Mouse (Mus musculus) liver, embryonic 13.5 days (tissue): ENCODE results near the gene Dsp. TPM values are rescaled to one million over a fixed set of nuclear protein-coding genes. Genes with fewer than 3 reads are reported as not detected.

ENCODE experiments used
- ATAC-seq: fragments of 200-750 bp; cut with Nextera tagmentation; 2 replicates; pipeline ENCODE4 v1.8.0; 2017; ENCODE audit warnings: low read depth, mild to moderate bottlenecking, moderate number of reproducible peaks, moderate library complexity
- DNase-seq: peaks from one replicate; pipeline ENCODE4 v3.0.0; 2022
- H3K27ac ChIP-seq: fragments of 300-500 bp; sonication (generic); 2 replicates; pipeline ENCODE4 v1.5.1; 2015; ENCODE audit warnings: moderate library complexity, mild to moderate bottlenecking, inconsistent platforms
- H3K27me3 ChIP-seq: fragments of 300-500 bp; sonication (generic); 2 replicates; pipeline ENCODE4 v1.6.1; 2015; ENCODE audit warnings: mild to moderate bottlenecking, inconsistent platforms
- H3K36me3 ChIP-seq: fragments of 300-500 bp; sonication (generic); 2 replicates; pipeline ENCODE4 v1.6.1; 2015; ENCODE audit warnings: mild to moderate bottlenecking, inconsistent platforms
- H3K4me1 ChIP-seq: fragments of 300-500 bp; sonication (generic); replicated peaks from 2 replicates; pipeline ENCODE4 v1.6.1; 2015; ENCODE audit warnings: inconsistent platforms
- H3K4me2 ChIP-seq: fragments of 300-500 bp; sonication (generic); 2 replicates; pipeline ENCODE4 v1.6.1; 2015; ENCODE audit warnings: inconsistent platforms, mild to moderate bottlenecking, moderate library complexity
- H3K4me3 ChIP-seq: fragments of 300-500 bp; sonication (generic); replicated peaks from 2 replicates; pipeline ENCODE4 v1.5.1; 2015; ENCODE audit warnings: mild to moderate bottlenecking, inconsistent platforms
- H3K9ac ChIP-seq: fragments of 300-500 bp; sonication (generic); 2 replicates; pipeline ENCODE4 v1.6.1; 2015; ENCODE audit warnings: mild to moderate bottlenecking, inconsistent platforms
- H3K9me3 ChIP-seq: fragments of 300-500 bp; sonication (generic); replicated peaks from 2 replicates; pipeline ENCODE4 v1.6.1; 2016; ENCODE audit warnings: inconsistent platforms
- WGBS: fragments of 180-500 bp; shearing (Covaris S2); methylation state at CpG from one replicate; pipeline ENCODE4 v1.1.7; 2015; ENCODE audit not compliant: insufficient replicate concordance; 5-methylcytosine and 5-hydroxymethylcytosine counted together
- polyA plus RNA-seq: library from polyadenylated mRNA; unstranded; fragments of >200 nt; fragmentation: Nextera tagmentation; extraction: Ambion mirVana; gene quantifications from 2 replicates; pipeline ENCODE4 v1.2.1, GENCODE M21; 2015

Gene Dsp
- polyA plus RNA-seq, 1 experiment from 2014 or later: 1.3 TPM

GRCm38 (mm10) chr13:38193406-38193805 is 42.3 kb downstream of the Dsp start:
- no peak overlapping the region for H3K27ac ChIP-seq
- no peak for ATAC-seq

GRCm38 (mm10) chr13:38201413-38201812 is 50.3 kb downstream of the Dsp start:
- Histone ChIP-seq H3K9ac (no peak overlapping the region), H3K27ac (no peak overlapping the region), H3K27me3 (no peaks in the 10 kb centered on the region; the same call in 1 of the 2 replicates), H3K4me2 (no peak overlapping the region), H3K9me3 (peaks cover 9% of the 10 kb centered on the region; the same call in 1 of the 2 replicates), H3K4me1 (peaks cover 15% of the 10 kb centered on the region), H3K4me3 (no peak overlapping the region), H3K36me3 (peaks cover 14% of the 10 kb centered on the region)
- WGBS: 65% methylated on average over 6 of the region's 6 CpGs
- DNase-seq (no peak), ATAC-seq (no peak)

More at GRCm38 (mm10) chr13:38193406-38193805, 42.3 kb downstream of the Dsp start:
- Histone ChIP-seq H3K4me1 (no peaks in the 10 kb centered on the region), H3K4me3 (no peak overlapping the region), H3K4me2 (no peak overlapping the region), H3K36me3 (peaks cover 64% of the 10 kb centered on the region), H3K9me3 (peaks cover 35% of the 10 kb centered on the region; the same call in 1 of the 2 replicates), H3K9ac (no peak overlapping the region), H3K27me3 (no peaks in the 10 kb centered on the region)
- 73% methylated on average over 10 of the region's 10 CpGs for WGBS
- no peak for DNase-seq

GRCm38 (mm10) chr13:38204171-38204570 is 53.1 kb downstream of the Dsp start:
- 43% methylated on average over 4 of the region's 4 CpGs for WGBS
- Histone ChIP-seq H3K9ac (no peak overlapping the region), H3K4me2 (peak overlapping the region; percentile 76), H3K4me1 (peaks cover 31% of the 10 kb centered on the region), H3K9me3 (no peaks in the 10 kb centered on the region), H3K27ac (no peak overlapping the region), H3K36me3 (peaks cover 10% of the 10 kb centered on the region), H3K4me3 (peak overlapping the region; percentile 92), H3K27me3 (no peaks in the 10 kb centered on the region; the same call in 1 of the 2 replicates)
- no peak for DNase-seq
- no peak for ATAC-seq

GRCm38 (mm10) chr13:38204702-38205482 is 53.8 kb downstream of the Dsp start, which contains the start of gene Snrnp48:
TSS of gene Snrnp48 (plus strand) at chr13:38204938.
- H3K9ac ChIP-seq: peak within 1 kb of the TSS; percentile 88
- under 1% methylated on average over 59 of the region's 59 CpGs for whole genome bisulfite sequencing
- H3K4me3 ChIP-seq: peak within 1 kb of the TSS; percentile 92
- H3K9me3 ChIP-seq: no peaks in the 10 kb centered on the region
- peak; percentile 86 for DNase-seq
- ATAC-seq: peak; percentile 96
- peak within 1 kb of the TSS; percentile 76 for H3K4me2 ChIP-seq
- H3K4me1 ChIP-seq: peaks cover 31% of the 10 kb centered on the region
- peaks cover 13% of the 10 kb centered on the region for H3K36me3 ChIP-seq
- H3K27ac ChIP-seq: peak within 1 kb of the TSS; percentile 81
- H3K27me3 ChIP-seq: no peaks in the 10 kb centered on the region; the same call in 1 of the 2 replicates

- Histone ChIP-seq H3K27ac (no peak overlapping the region), H3K4me2 (no peak overlapping the region), H3K9ac (no peak overlapping the region), H3K4me3 (no peak overlapping the region), H3K27me3 (no peaks in the 10 kb centered on the region), H3K9me3 (no peaks in the 10 kb centered on the region), H3K4me1 (peaks cover 28% of the 10 kb centered on the region), H3K36me3 (peaks cover 59% of the 10 kb centered on the region)
- DNase-seq: no peak
- no peak for ATAC-seq
- 47% methylated on average over 5 of the region's 5 CpGs for WGBS
Observed at GRCm38 (mm10) chr13:38211122-38211521, 60.0 kb downstream of the Dsp start.

GRCm38 (mm10) chr13:38218686-38219085 is 67.6 kb downstream of the Dsp start:
- H3K9ac ChIP-seq: no peak overlapping the region
- H3K36me3 ChIP-seq: peaks cover 88% of the 10 kb centered on the region

GRCm38 (mm10) chr13:38220331-38220730 is 69.2 kb downstream of the Dsp start:
- DNase-seq (no peak), ATAC-seq (no peak)
- H3K36me3 ChIP-seq: peaks cover 94% of the 10 kb centered on the region
- 82% methylated on average over 6 of the region's 6 CpGs for WGBS
- no peaks in the 10 kb centered on the region for H3K9me3 ChIP-seq
- H3K9ac ChIP-seq: no peak overlapping the region
- H3K27me3 ChIP-seq: no peaks in the 10 kb centered on the region
- no peak overlapping the region for H3K4me3 ChIP-seq
- no peak overlapping the region for H3K4me2 ChIP-seq
- H3K27ac ChIP-seq: no peak overlapping the region
- no peaks in the 10 kb centered on the region for H3K4me1 ChIP-seq

More at GRCm38 (mm10) chr13:38218686-38219085, 67.6 kb downstream of the Dsp start:
- no peaks in the 10 kb centered on the region for H3K4me1 ChIP-seq
- no peak for DNase-seq
- ATAC-seq: no peak
- H3K4me2 ChIP-seq: no peak overlapping the region
- WGBS: 89% methylated on average over 3 of the region's 3 CpGs
- H3K9me3 ChIP-seq: no peaks in the 10 kb centered on the region
- no peak overlapping the region for H3K27ac ChIP-seq
- H3K27me3 ChIP-seq: no peaks in the 10 kb centered on the region
- H3K4me3 ChIP-seq: no peak overlapping the region

- 64% methylated on average over 9 of the region's 9 CpGs for WGBS
- no peak for DNase-seq
Observed at GRCm38 (mm10) chr13:38230177-38230821, 79.2 kb downstream of the Dsp start.

GRCm38 (mm10) chr13:38232411-38232810 is 81.3 kb downstream of the Dsp start:
- peaks cover 8% of the 10 kb centered on the region; the same call in 1 of the 2 replicates for H3K9me3 ChIP-seq
- H3K27ac ChIP-seq: no peak overlapping the region
- ATAC-seq (no peak), DNase-seq (no peak)
- no peak overlapping the region for H3K4me3 ChIP-seq
- no peak overlapping the region for H3K9ac ChIP-seq
- H3K4me1 ChIP-seq: no peaks in the 10 kb centered on the region
- H3K27me3 ChIP-seq: no peaks in the 10 kb centered on the region
- H3K4me2 ChIP-seq: no peak overlapping the region
- peaks cover 21% of the 10 kb centered on the region for H3K36me3 ChIP-seq
- 69% methylated on average over 4 of the region's 4 CpGs for WGBS

More at GRCm38 (mm10) chr13:38230177-38230821, 79.2 kb downstream of the Dsp start:
- Histone ChIP-seq H3K4me2 (no peak overlapping the region), H3K9ac (no peak overlapping the region), H3K27me3 (no peaks in the 10 kb centered on the region), H3K36me3 (peaks cover 32% of the 10 kb centered on the region), H3K4me1 (no peaks in the 10 kb centered on the region), H3K4me3 (no peak overlapping the region), H3K27ac (no peak overlapping the region), H3K9me3 (peaks cover 8% of the 10 kb centered on the region; the same call in 1 of the 2 replicates)
- ATAC-seq: no peak

GRCm38 (mm10) chr13:38232856-38233625 is 81.9 kb downstream of the Dsp start:
- 59% methylated on average over 3 of the region's 3 CpGs for WGBS
- H3K4me1 ChIP-seq: no peaks in the 10 kb centered on the region
- no peak overlapping the region for H3K4me2 ChIP-seq
- ATAC-seq (no peak), DNase-seq (no peak)
- peaks cover 8% of the 10 kb centered on the region; the same call in 1 of the 2 replicates for H3K9me3 ChIP-seq
- H3K27ac ChIP-seq: no peak overlapping the region
- peaks cover 15% of the 10 kb centered on the region for H3K36me3 ChIP-seq
- no peak overlapping the region for H3K4me3 ChIP-seq
- no peaks in the 10 kb centered on the region for H3K27me3 ChIP-seq
- H3K9ac ChIP-seq: no peak overlapping the region

- 53% methylated on average over 5 of the region's 5 CpGs for WGBS
Observed at GRCm38 (mm10) chr13:38234651-38235050, 83.6 kb downstream of the Dsp start.

More at GRCm38 (mm10) chr13:38234651-38235050, 83.6 kb downstream of the Dsp start:
- Histone ChIP-seq H3K9ac (no peak overlapping the region), H3K9me3 (no peaks in the 10 kb centered on the region), H3K4me1 (no peaks in the 10 kb centered on the region), H3K4me2 (no peak overlapping the region), H3K36me3 (peaks cover 2% of the 10 kb centered on the region; the same call in 1 of the 2 replicates), H3K27me3 (no peaks in the 10 kb centered on the region), H3K4me3 (no peak overlapping the region), H3K27ac (no peak overlapping the region)
- ATAC-seq (no peak), DNase-seq (no peak)
